Comparison of ENCODE assay signal across 21 mouse cellular contexts in the genomic region with DNA sequence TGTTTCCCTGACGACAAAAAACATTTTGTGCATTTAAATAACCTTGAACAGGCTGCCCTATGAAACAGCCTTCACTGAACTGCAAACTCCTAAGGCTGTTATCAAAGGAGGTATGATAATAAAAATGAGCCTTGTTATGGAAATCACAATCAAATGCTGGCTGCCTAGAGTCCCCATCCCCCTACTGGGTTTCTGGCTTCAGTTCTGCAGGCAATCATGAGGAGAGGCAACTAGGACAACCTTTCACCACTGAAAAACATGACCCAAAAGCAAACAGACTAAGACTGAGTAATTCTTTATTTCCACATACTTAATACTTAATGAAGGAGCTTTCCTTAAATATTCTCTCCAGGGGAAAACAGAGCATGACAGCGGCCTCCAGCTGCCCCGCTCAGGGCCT.
"Had no signal": no experiment of that assay in that cellular context is flagged by ENCODE, and none has a peak within 500 bp of the region (broad histone marks: within the 10 kb centered on the region; RNA-seq: fewer than 3 reads in every experiment).

No protein-coding gene starts in this region.

- H3K27me3 ChIP-seq: limb, embryonic 12.5 days; limb, embryonic 15.5 days; liver, embryonic 13.5 days; midbrain, embryonic 12.5 days; neural tube, embryonic 13.5 days had no signal

- H3K9ac ChIP-seq: limb, embryonic 12.5 days; limb, embryonic 15.5 days; liver, embryonic 13.5 days; midbrain, embryonic 12.5 days; neural tube, embryonic 13.5 days had no signal

- ATAC-seq: intestine, postnatal 0 days; midbrain, embryonic 16.5 days had no signal

- H3K4me2 ChIP-seq: limb, embryonic 12.5 days; limb, embryonic 15.5 days; liver, embryonic 13.5 days; midbrain, embryonic 12.5 days; neural tube, embryonic 13.5 days had no signal

- H3K27ac ChIP-seq: kidney, postnatal 0 days; limb, embryonic 12.5 days; limb, embryonic 15.5 days; liver, embryonic 13.5 days; midbrain, embryonic 12.5 days; neural tube, embryonic 13.5 days; stomach, postnatal 0 days had no signal

- H3K9me3 ChIP-seq: limb, embryonic 12.5 days; limb, embryonic 15.5 days; liver, embryonic 13.5 days; midbrain, embryonic 12.5 days; neural tube, embryonic 13.5 days had no signal

- DNase-seq: kidney, adult 2 months; kidney, postnatal 25 days; left cerebral cortex, postnatal 4 days; liver, embryonic 13.5 days; lung, adult 2 months; lung, postnatal 14 days; lung, postnatal 4 days; right cerebral cortex, adult 18-20 months; right cerebral cortex, postnatal 14 days; right cerebral cortex, postnatal 4 days; thymus, adult 18-20 months; thymus, postnatal 36 days had no signal

- H3K4me3 ChIP-seq: limb, embryonic 12.5 days; limb, embryonic 15.5 days; liver, embryonic 13.5 days; midbrain, embryonic 12.5 days; myocyte; neural tube, embryonic 13.5 days had no signal
